Mouse (Mus musculus): ENCODE data around the gene Nlgn1.

Nlgn1 gene

GRCm38 (mm10) chr3:26332400-26333238 is at the start of gene Nlgn1:
Gene Nlgn1 (minus strand): TSS chr3:26332460.
- no peak for DNase-seq (ENCODE audit: low spot score in 2 of 2)

GRCm38 (mm10) chr3:26378272-26378671 is 46.0 kb upstream of the Nlgn1 start:
- no peak for DNase-seq (ENCODE audit: low spot score in 2 of 2)

- DNase-seq (ENCODE audit: low spot score in 2 of 2) = no peak
These were observed 22.8 kb upstream of the Nlgn1 start for GRCm38 (mm10) chr3:26355082-26355481.

- DNase-seq (ENCODE audit: low spot score in 2 of 2) = no peak
These were observed 22.3 kb upstream of the Nlgn1 start for GRCm38 (mm10) chr3:26354483-26355030.

GRCm38 (mm10) chr3:26337495-26337894 is 5.2 kb upstream of the Nlgn1 start:
- DNase-seq (ENCODE audit: low spot score in 2 of 2) = no peak

GRCm38 (mm10) chr3:26333239-26333811 is 1.1 kb upstream of the Nlgn1 start:
- DNase-seq (ENCODE audit: low spot score in 2 of 2) = no peak

GRCm38 (mm10) chr3:26331177-26332061 is 841 bp downstream of the Nlgn1 start:
- DNase-seq (ENCODE audit: low spot score in 2 of 2) = peak in 1 of 2 experiments; percentile 57

- no peak for DNase-seq (ENCODE audit: low spot score in 2 of 2)
These were observed 1.4 kb downstream of the Nlgn1 start for GRCm38 (mm10) chr3:26330863-26331176.

- no peak for DNase-seq (ENCODE audit: low spot score in 2 of 2)
These were observed 2.2 kb downstream of the Nlgn1 start for GRCm38 (mm10) chr3:26330019-26330418.

GRCm38 (mm10) chr3:26324510-26324909 is 7.8 kb downstream of the Nlgn1 start:
- no peak for DNase-seq (ENCODE audit: low spot score in 2 of 2)

GRCm38 (mm10) chr3:26317397-26317796 is 14.9 kb downstream of the Nlgn1 start:
- DNase-seq (ENCODE audit: low spot score in 2 of 2) = no peak

- DNase-seq (ENCODE audit: low spot score in 2 of 2) = no peak
These were observed 34.4 kb downstream of the Nlgn1 start for GRCm38 (mm10) chr3:26297869-26298268.

- no peak for DNase-seq (ENCODE audit: low spot score in 2 of 2)
These were observed 61.1 kb downstream of the Nlgn1 start for GRCm38 (mm10) chr3:26270894-26271795.

GRCm38 (mm10) chr3:26246564-26246963 is 85.7 kb downstream of the Nlgn1 start:
- DNase-seq (ENCODE audit: low spot score in 2 of 2) = no peak

- no peak for DNase-seq (ENCODE audit: low spot score in 2 of 2)
These were observed 89.0 kb downstream of the Nlgn1 start for GRCm38 (mm10) chr3:26243274-26243673.

- no peak for DNase-seq (ENCODE audit: low spot score in 2 of 2)
These were observed 102.3 kb downstream of the Nlgn1 start for GRCm38 (mm10) chr3:26230006-26230405.

- DNase-seq (ENCODE audit: low spot score in 2 of 2) = no peak
These were observed 103.4 kb downstream of the Nlgn1 start for GRCm38 (mm10) chr3:26228827-26229226.

GRCm38 (mm10) chr3:26228172-26228781 is 104.0 kb downstream of the Nlgn1 start:
- DNase-seq (ENCODE audit: low spot score in 2 of 2) = no peak

GRCm38 (mm10) chr3:26223500-26223899 is 108.8 kb downstream of the Nlgn1 start:
- DNase-seq (ENCODE audit: low spot score in 2 of 2) = no peak

GRCm38 (mm10) chr3:26216231-26216630 is 116.0 kb downstream of the Nlgn1 start:
- no peak for DNase-seq (ENCODE audit: low spot score in 2 of 2)

- DNase-seq (ENCODE audit: low spot score in 2 of 2) = no peak
These were observed 129.6 kb downstream of the Nlgn1 start for GRCm38 (mm10) chr3:26202702-26203101.

Data from spleen, postnatal 4 days (tissue).